Mouse (Mus musculus) monocyte, adult 5-6 weeks (primary cell): ENCODE data around the gene H2-M3. TPM values are rescaled to one million over a fixed set of nuclear protein-coding genes. Genes with fewer than 3 reads are reported as not detected.

Experiments
- total RNA-seq: library from RNA; stranded (forward); fragments of 200-1000, 200-491, 200-594 nt; gene quantifications from 3 replicates; pipeline ENCODE4 v1.2.3, GENCODE M21; 2017

The H2-M3 gene
- total RNA-seq, 1 experiment from 2014 or later = 78.7 TPM

Other genes starting within 250 kb of the H2-M3 start
- gene Mog, start 246.8 kb upstream of the H2-M3 start, total RNA-seq = not detected in 3 replicates
- 20.1 to 24.2 TPM (median 24.1 TPM) in 3 replicates for gene Gabbr1, start 224.3 kb upstream of the H2-M3 start, total RNA-seq
- not detected in 3 replicates for gene Olfr90, start 181.7 kb upstream of the H2-M3 start, total RNA-seq
- gene Olfr91, start 171.9 kb upstream of the H2-M3 start, total RNA-seq = not detected in 3 replicates
- gene Olfr92, start 150.1 kb upstream of the H2-M3 start, total RNA-seq = 0.48 TPM in 1 of 3 replicates, not detected in the others
- not detected in 3 replicates for gene Olfr93, start 108.7 kb upstream of the H2-M3 start, total RNA-seq
- gene Ubd, start 76.3 kb upstream of the H2-M3 start, total RNA-seq = not detected in 3 replicates
- not detected in 3 replicates for gene Olfr94, start 69.2 kb upstream of the H2-M3 start, total RNA-seq
- not detected in 3 replicates for gene Olfr95, start 57.1 kb upstream of the H2-M3 start, total RNA-seq
- not detected in 3 replicates for gene Olfr96, start 50.1 kb upstream of the H2-M3 start, total RNA-seq
- gene Olfr97, start 32.9 kb upstream of the H2-M3 start, total RNA-seq = not detected in 3 replicates
- not detected in 3 replicates for gene Olfr98, start 6.5 kb upstream of the H2-M3 start, total RNA-seq
- not detected in 3 replicates for gene Olfr99, start 13.2 kb downstream of the H2-M3 start, total RNA-seq
- gene Olfr101, start 34.1 kb downstream of the H2-M3 start, total RNA-seq = not detected in 3 replicates
- gene Olfr102, start 46.8 kb downstream of the H2-M3 start, total RNA-seq = not detected in 3 replicates
- not detected in 3 replicates for gene Olfr103, start 69.5 kb downstream of the H2-M3 start, total RNA-seq
- not detected in 3 replicates for gene Olfr104-ps, start 89.4 kb downstream of the H2-M3 start, total RNA-seq
- gene Olfr105-ps, start 108.8 kb downstream of the H2-M3 start, total RNA-seq = not detected in 3 replicates
- gene Olfr106-ps, start 120.2 kb downstream of the H2-M3 start, total RNA-seq = not detected in 3 replicates
- not detected in 3 replicates for gene Olfr107, start 129.0 kb downstream of the H2-M3 start, total RNA-seq
- gene Olfr108, start 175.3 kb downstream of the H2-M3 start, total RNA-seq = not detected in 3 replicates
- not detected in 3 replicates for gene Olfr109, start 188.7 kb downstream of the H2-M3 start, total RNA-seq
- 0.87 to 3.0 TPM in 2 of 3 replicates, not detected in the other for gene H2-M2, start 213.3 kb downstream of the H2-M3 start, total RNA-seq
- gene Olfr110, start 222.2 kb downstream of the H2-M3 start, total RNA-seq = not detected in 3 replicates
- 0.29 TPM in 1 of 3 replicates, not detected in the others for gene Olfr111, start 237.8 kb downstream of the H2-M3 start, total RNA-seq